Mouse (Mus musculus) neural tube, embryonic 10.5 days (tissue): ENCODE data around the gene Tmem212.

ENCODE experiments used
- DNase-seq: peaks from one replicate; pipeline ENCODE4 v3.0.0-alpha.2; 2017; ENCODE audit warnings: low spot score; ENCODE audit errors: extremely low spot score

Tmem212 gene

DNA sequence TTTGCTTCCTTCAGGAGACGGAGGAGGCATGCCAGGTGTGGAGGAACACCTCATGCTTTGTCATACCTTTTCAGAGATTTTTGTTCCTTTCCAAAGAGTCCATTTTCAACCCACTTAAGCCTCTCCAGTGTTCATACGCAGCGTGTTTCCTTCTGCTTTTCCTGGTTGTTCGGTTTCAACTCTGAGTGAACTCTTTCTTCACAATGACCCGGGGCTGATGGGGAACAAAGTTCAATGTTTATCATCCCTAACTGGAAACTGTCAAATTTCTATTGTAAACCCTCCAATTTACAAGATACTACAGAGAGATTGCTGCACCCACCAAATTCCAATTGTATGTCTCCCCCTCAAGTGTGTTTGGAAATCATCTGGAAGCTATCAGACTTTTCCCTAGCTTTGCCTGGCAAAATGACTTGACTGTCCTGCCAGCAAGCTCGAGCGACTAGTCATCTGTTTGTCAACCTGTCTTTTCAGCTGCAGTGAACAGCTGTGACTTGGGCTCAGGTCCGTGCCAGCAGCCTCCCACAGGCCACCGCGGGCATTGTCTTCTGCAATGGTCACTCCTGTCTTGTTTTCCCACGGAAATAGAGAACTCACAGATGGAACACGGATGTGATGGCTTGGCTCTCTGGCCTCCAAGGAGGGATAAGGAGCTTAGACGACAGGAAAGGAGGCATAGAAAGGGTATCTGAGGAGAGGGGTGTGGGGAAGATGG is 3.0 kb upstream of the Tmem212 start:
- DNase-seq: peak; percentile 28

DNA sequence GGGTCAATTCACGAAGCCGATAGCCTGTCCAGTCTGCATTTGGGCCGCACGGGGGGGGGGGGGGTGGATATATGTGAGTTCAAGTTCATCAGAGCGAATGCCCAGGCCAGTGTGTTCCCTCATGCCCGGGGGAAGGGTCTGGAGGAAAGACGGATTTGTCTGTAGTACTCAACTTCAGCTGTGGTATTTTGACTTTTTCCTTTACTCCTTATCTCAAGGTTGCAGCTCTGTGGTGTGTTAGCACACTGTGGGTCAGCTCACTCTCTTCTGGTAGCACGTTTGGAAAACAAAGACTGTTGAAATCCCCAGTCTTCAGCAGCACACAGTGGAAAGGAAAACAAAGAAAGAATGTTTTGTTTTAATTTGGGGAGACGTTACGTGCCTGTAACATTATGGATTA is 2.0 kb upstream of the Tmem212 start:
- DNase-seq: no peak

DNA sequence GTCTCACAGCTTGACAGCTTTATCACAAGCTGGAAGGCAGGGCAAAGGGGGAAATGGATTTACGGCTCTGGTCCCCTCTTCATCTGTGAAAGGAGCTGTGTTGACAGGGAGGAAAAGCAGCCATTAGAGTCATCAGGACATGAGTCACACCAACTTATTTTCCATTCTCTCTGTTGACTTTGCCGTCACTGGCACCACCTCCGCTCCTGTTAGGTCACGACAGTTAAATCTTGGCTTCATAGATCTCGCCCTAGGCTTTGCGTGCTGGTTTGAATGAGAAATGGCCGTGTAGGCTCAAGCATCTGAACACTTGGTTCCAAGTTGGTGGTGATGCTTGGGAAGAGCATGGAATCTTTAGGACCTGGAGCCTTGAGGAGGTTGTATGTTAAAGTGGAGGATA is 9.6 kb downstream of the Tmem212 start:
- DNase-seq: no peak

DNA sequence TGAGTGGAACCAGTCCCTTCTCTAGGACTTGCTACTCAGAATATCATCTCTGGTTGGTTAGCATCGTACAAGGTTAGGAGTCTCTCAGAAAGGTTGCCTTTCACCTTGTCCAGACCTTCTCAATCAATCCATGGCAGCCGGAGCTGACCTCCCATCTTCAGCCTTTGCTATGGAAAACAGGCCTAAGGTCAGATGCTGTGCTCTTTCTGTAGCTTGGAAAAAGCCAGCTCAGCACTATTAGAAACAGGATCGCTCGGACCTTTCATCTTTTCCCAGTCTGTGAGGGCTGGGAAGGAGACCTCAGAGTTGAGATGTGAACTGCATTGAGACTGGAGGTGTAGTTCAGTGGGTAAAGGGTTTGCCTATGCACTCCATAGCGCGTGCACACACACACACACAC is 10.6 kb downstream of the Tmem212 start:
- DNase-seq: no peak

DNA sequence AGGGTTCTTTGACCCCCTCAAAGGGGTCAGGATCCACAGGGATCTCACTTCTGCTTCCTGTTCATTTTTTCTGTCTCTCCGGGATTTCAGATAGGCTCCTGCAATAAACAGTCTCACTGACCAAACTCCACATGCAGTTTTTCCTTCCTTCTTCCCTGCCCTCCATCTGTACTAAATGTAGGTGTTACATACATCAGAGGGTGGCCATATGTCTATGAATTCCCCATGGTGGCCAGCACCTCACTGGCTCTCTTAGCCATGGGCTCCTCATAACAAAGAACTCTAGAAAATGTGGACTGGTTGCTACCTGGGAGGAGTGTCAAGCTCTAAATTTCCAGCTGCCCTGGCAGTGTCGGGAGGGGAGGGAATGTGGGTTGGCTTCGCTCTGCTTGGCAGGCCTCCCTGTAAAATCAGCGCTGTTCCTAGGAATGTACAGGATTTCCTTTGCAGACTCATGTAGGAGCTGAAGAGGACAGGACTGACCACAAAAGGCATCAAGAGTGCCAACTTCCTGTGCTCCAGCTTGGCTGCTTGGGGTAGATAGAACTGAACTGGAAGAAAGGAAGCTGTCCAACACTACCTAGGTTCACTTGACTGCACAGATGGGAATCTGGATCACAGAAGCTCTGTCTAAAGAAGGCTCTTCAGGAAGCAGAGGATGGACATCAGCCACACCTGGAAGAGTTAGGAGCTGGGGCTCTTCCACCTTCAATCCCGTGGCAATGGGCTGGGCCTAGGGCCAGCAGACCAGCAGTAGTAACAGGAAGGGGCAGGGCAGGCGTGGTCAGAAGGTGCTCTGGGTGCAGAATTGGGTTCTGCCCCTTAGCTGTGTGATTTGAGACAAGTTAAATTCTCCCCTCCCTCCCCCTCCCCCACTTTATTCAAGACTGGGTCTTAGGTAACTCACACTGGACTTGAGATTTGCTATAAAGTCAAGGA is 14.0 kb downstream of the Tmem212 start:
- DNase-seq: no peak

DNA sequence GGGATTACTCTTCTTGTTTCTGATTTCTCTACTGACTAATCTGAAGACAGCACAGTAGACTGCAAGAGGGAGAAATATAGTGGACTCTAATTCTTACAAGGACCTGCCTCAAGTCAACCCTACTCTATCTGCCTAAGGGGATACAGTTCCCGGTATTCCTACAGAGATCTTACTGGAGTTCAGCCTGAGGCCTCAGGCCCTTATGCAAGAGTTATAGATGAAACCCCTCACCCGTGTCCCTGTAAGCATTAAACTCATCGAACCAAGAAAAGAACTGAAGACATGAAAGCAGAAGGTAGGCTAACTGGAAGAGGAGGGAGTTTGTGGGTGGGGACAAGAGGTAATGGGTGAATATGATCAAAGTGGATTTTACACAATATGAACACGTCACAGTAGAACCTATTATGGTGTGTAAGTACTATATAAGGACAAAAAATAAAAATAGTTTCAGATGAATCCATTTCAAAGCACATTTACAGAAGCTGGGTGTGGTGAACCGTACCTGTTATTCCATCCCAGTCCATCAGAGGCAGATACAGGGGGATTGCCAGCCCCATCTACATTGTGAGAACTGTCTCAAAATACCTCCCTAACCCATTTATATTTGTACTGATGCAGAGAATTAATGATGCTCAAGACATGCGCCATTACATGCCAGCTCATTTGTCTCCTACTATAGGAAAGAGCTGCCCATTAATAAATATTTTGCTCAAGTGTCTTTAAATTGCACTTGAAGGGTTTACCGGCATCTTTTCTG is 17.1 kb downstream of the Tmem212 start:
- no peak for DNase-seq

DNA sequence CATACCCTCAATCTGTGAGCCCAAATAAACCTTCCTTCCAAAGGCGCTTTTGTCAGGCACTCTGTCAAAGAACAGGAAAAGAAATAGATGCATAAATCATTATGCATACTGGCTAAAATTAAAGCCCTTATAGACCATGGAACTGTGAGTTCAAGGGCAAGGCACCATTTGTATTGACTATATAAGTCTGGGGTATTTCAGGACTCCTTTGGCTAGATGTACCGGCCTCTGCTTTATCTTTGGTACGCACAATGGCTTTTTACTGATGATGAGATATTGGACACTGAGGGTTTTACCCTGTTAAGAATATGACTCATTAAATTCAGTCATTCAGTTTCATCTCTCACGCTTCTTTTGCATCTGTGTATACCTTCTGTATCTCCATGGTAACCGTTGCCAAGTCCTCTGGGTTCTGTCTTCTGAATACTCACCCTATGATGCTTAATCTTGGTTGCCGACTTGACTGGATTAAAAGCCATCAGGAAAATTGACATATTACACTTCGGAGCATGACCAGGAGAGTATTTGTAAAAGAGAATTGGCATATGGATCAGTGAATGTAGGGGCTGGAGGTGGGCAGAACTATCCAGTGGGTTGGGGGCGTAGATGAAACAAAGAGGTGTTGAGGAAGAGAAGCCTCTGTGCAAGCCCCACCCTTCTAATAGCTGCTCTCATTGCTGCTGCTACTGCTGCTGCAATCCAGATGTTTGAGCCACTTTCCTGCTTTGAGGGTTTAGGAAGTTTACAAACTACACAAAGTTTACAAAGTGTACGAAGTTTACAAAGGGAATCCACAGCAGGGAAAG is 22.7 kb downstream of the Tmem212 start:
- no peak for DNase-seq

DNA sequence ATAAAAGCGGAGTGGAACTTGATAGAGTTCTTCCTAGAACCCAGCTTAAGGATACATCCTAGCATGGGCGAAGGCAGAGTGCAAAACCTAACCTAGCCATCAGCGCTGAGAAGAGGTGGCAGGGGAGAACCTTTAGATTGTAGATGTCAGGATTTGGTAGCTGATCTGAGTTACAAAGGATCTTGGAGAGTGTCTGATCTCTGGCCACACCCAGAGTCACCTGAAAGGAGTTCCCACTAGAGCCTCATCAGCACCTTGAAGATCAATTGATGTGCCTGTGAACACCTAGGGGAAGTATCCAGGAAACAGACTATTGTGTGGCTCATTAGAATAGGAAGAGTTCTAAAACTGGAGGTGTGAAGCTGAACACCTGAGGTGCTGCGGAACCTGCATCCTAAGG is 23.7 kb downstream of the Tmem212 start:
- no peak for DNase-seq

DNA sequence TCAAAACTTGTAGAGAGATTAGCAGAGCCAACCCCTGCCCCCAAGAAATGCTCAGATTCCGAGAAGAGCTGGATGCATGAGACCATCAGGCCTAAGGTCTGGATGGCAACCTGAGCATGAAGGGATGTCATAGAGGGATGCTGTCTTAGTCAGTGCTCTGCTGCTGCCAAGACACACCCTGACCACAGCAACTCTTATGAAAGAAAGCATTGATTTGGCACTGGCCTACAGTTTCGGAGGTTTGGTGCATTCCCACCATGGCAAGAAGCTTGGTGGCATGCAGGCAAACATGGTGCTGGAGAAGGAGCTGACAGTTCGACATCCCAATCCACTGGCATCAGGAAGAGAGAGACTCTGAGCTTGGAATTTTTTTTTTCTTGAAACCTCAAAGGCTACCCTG is 24.3 kb downstream of the Tmem212 start:
- DNase-seq: no peak

DNA sequence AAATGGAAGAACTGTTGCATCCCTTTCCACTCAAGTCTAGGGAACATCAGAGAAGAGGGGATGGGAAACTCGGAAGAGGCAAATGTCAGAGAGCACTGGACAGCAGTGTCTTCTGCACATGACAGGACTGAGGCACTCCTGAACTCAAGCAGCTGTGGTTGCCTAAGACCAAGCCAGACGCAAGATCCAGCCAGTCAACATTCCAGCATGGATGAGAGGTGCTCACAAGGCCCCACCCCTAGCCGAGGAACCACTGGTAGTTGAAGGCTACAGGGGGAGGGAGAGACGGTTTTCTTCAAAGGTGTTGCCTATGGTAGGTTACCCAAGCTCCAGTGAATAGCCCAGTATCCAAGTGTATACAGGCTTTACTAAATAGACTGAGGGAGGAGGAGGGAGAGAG is 24.8 kb downstream of the Tmem212 start:
- DNase-seq: no peak

DNA sequence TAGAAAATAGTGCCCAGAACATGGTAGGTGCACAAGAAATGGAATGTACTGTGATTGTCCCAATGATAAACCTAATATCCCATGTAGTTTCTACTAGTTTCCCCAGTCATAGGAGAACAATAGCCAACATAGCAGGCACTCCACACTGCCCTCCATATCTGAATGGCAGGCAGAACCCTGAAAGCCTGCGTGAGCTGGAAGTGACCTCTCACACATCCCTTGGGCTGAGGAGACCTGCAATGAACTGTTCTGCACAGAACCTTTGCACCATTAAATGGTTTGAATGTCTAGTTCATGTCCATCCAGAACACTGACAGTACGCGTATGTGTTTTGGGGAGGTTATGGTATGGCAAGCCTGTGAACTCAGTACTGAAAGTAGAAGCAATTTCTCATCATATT is 27.5 kb downstream of the Tmem212 start:
- no peak for DNase-seq

DNA sequence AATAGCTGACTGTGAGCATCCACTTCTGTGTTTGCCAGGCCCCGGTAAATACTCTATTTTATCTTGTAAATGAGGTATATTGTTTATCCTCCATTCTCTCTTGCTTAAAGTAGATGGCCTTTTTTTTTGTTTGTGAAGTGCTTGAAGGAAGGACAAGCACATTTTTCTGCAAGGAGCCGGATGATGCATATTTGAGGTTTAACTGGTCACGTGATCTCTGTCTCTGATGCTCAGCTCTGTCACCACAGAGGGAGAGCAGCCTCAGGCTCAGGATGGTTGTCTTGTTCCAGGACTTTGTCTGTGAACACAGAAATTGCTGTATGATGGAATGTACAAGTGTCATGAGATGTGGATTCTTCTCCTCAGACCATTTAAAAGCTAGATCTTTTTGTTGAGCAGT is 28.4 kb downstream of the Tmem212 start:
- no peak for DNase-seq

DNA sequence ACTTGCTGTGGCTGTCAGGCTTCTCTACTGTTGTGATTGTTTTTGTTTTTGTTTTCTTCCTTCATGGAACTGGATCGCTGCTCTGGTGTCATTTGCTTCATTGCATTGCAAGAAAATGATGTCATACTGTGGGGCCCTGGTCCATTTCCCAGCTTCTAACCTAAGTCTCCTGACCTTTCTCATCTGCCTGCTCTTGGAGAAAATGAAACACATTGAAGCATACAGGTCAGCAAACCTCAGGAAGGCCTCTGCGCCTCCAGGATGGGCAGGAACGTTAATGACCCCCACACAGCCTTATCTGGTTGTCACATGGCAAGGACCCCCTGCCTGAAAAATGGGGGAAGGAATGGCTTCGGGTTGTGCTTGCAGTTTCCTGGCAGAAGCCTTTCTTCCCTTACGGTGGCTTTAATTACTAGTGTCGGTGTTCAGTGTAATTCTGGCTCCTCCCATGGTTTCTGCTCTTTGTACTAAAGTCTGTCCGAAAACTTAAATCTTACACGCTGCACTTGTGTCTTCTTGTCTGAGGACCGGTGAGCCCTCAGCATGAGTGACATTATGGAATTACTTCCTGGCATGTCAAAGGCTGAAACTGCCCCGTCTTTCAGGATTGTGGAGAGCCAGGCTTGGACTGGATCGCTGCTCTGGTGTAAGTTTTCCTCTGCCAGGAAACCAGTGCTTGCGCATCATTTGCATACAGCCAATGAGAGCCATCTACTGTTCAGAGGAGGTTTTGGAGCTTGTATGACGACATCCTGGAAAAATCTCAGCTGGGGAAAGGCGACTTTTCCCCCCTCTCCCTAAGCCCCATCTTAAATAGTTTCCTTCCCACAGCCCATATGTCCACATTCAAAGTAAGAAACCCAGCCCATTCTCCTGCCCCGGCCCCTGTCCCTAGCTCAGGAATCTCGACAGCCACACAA is 33.1 kb downstream of the Tmem212 start:
- peak; percentile 68 for DNase-seq

DNA sequence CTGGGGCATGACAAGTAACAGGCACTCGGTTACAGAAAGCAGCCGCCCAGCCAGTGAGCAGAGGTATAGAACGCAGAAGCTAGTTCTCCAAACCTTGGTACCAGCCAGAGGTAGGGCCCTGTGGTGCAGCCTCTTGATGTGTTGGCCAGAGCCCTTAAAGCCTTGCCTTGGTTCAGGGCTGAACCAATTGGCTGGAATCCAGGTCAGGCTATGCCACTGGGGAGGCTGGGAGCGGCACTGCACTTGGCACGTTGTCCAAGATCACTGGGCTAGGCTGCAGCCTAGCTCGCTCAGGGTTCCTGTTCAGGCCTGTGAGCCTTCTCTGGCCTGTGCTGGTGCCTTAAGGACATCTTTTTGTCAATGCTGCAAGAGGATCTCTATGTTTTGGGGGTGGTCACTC is 34.6 kb downstream of the Tmem212 start:
- DNase-seq: no peak

DNA sequence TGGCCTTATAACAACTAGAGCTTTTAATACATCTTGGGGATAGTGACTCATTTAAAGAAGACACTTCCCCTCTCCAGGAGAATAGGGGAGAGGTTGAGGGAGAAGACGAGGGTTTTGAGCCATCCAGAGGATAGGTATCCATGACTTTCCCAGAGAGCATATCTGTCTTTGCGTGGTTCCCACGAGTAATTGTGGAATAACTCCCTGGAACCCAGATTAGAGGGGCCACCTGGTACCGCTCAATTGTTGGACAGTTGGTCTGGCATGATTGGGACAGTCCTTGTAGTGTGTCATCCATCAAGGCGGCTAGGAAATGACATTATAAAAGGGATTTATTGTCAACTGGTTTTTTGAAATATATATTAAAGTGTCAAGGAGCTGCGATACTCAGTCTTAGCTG is 35.1 kb downstream of the Tmem212 start:
- no peak for DNase-seq

DNA sequence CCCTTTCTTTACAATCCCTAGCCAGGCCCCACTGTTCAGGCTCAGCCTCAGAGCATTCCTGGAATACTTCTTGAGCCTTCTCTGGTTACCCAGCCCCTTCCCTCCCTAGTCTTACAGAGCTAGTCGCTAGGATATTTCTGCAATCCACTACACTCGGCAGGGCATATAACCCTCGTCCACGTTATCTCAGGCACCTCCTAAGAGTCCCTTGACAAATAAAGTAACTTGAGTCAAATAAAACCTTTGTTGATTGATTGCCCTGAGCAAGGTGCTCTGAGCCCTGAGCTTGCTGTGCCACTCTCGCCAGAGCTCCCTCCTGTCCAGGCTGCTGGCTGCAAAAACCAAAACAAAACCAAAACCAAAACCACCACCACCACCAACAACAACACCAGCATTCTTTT is 37.0 kb downstream of the Tmem212 start:
- DNase-seq: peak; percentile 51

DNA sequence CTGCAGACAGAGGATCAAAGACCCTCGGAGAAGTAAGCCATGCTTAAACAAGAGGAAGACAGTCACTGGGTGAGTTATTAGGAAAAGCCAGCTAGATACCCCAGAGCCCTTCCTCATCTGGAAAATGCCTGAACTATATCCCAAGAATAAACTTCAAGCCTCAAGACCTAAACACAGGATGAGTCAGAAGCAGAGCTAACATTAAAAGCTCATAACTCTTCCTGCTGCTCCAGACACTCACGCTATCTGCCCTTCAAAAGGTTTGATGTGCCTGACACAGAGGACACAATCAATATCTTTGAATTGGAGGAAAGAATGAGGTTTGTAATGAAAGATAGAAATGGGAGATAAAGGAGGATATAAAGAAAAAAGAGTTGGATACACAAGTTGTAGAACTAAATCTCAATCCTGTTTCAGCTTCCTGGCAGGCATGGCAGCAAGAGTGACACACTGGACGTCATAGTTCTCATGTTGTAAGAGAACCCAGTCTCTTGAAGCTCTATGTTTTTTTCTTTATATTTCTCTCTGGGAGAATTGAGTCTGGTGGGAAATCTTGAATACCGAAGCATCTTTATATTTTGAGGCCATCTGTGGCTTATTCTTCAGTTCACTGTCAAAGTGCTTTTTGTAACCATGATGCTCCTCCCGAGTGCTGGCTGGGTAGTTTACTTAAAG is 37.6 kb downstream of the Tmem212 start:
- no peak for DNase-seq

DNA sequence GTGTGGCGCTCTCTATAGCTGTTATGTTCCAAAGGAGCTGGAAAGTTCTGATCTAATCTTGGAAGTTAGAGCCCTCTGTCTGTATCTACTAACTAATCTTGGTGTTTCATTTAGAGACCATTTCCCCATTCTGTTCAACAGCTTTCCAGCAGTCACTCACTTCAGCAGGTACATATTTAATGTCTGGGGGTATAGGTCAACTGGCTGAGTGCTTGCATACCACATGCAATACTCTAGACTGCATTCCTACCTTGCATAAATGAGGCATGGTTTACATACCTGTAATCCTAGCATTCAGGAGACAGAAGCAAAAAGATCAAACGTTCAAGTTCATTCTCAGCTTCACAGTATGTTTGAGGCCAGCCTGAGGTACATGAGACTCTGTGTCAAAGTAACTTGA is 39.9 kb downstream of the Tmem212 start:
- no peak for DNase-seq

DNA sequence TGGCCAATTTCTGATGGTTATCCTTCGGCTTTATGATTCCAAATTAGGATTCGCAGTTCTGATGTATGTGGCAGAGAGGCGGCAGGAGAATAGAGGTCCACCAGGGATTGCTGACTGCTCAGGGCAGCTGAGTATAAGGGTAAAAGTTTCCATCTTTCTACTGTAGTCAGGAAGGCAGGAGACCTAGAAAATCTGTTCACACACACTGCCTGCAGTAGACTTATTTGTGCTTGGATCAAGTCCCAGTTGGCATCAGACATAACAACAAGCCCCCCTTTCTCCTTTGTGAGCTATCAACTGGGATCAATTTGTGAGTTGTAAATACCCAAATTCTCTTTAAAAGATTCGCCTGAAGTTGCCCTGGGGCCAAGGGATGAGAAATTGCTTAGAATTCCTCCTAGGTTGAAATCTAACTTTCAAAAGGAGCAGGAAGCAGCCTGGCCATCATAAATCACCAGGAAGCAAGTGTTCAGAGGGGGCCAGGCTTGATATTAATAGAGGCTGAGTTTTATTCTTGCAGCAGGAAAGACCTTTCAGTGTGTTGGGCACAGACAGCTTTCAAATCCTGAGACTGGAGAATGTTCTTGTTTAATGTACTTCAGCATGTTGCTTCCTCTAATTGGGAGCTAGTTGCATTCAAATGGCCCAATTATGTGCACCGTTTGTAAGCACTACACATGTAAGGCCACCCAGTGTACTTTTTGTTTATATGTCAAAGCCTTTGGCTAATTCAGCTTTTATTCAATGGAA is 41.6 kb downstream of the Tmem212 start:
- no peak for DNase-seq
